Mouse (Mus musculus) heart, embryonic 15.5 days (tissue): ENCODE results near the gene Cdkl5. TPM values are rescaled to one million over a fixed set of nuclear protein-coding genes. Genes with fewer than 3 reads are reported as not detected.

Experiments used
- ATAC-seq: fragments of 200-750 bp; cut with Nextera tagmentation; replicated peaks from 2 replicates; pipeline ENCODE4 v1.8.0; 2017; ENCODE audit warnings: low read depth, moderate TSS enrichment; ENCODE audit not compliant: insufficient number of reproducible peaks, insufficient read depth, low FRiP score
- H3K27ac ChIP-seq: fragments of 300-500 bp; sonication (generic); 2 replicates; pipeline ENCODE4 v1.5.1; 2015; ENCODE audit warnings: mild to moderate bottlenecking, inconsistent platforms
- H3K27me3 ChIP-seq: fragments of 300-500 bp; sonication (generic); 2 replicates; pipeline ENCODE4 v1.6.1; 2015; ENCODE audit warnings: inconsistent platforms
- H3K36me3 ChIP-seq: fragments of 300-500 bp; sonication (generic); 2 replicates; pipeline ENCODE4 v1.6.1; 2015; ENCODE audit warnings: mild to moderate bottlenecking, inconsistent platforms
- H3K4me1 ChIP-seq: fragments of 300-500 bp; sonication (generic); replicated peaks from 2 replicates; pipeline ENCODE4 v1.6.1; 2015; ENCODE audit warnings: inconsistent platforms
- H3K4me2 ChIP-seq: fragments of 300-500 bp; sonication (generic); 2 replicates; pipeline ENCODE4 v1.6.1; 2015; ENCODE audit warnings: inconsistent platforms, mild to moderate bottlenecking, moderate library complexity
- H3K4me3 ChIP-seq: fragments of 300-500 bp; sonication (generic); 2 replicates; pipeline ENCODE4 v1.5.1; 2015; ENCODE audit warnings: mild to moderate bottlenecking, inconsistent platforms
- H3K9ac ChIP-seq: fragments of 300-500 bp; sonication (generic); 2 replicates; pipeline ENCODE4 v1.6.1; 2015; ENCODE audit warnings: mild to moderate bottlenecking, inconsistent platforms
- H3K9me3 ChIP-seq: fragments of 300-500 bp; sonication (generic); replicated peaks from 2 replicates; pipeline ENCODE4 v1.6.1; 2016; ENCODE audit warnings: inconsistent platforms
- WGBS: fragments of 180-500 bp; shearing (Covaris S2); methylation state at CpG from one replicate; pipeline ENCODE4 v1.1.7; 2015; ENCODE audit warnings: mixed read lengths; 5-methylcytosine and 5-hydroxymethylcytosine counted together
- polyA plus RNA-seq: library from polyadenylated mRNA; unstranded; fragments of >200 nt; fragmentation: Nextera tagmentation; extraction: Ambion mirVana; gene quantifications from 2 replicates; pipeline ENCODE4 v1.2.1, GENCODE M21; 2015

Gene Cdkl5
- polyA plus RNA-seq, 1 experiment from 2014 or later, result 2.2 TPM

GRCm38 (mm10) chrX:160906477-160906876 lies 88.0 kb downstream of the Cdkl5 start:
- H3K4me2 ChIP-seq, result no peak overlapping the region
- H3K27ac ChIP-seq, result no peak overlapping the region
- H3K9me3 ChIP-seq, result no peaks in the 10 kb centered on the region
- H3K27me3 ChIP-seq, result no peaks in the 10 kb centered on the region
- no peak for ATAC-seq
- no peak overlapping the region for H3K4me3 ChIP-seq
- no peaks in the 10 kb centered on the region for H3K4me1 ChIP-seq
- 43% methylated on average over 4 of the region's 4 CpGs for WGBS
- H3K9ac ChIP-seq, result no peak overlapping the region
- no peaks in the 10 kb centered on the region for H3K36me3 ChIP-seq

- 68% methylated on average over 4 of the region's 4 CpGs for WGBS
- Histone ChIP-seq H3K9ac (no peak overlapping the region), H3K27me3 (no peaks in the 10 kb centered on the region)
Measured at GRCm38 (mm10) chrX:160905913-160906312, 88.6 kb downstream of the Cdkl5 start.

GRCm38 (mm10) chrX:160905041-160905678 lies 89.3 kb downstream of the Cdkl5 start:
- Histone ChIP-seq H3K4me2 (no peak overlapping the region), H3K27ac (no peak overlapping the region), H3K4me1 (no peaks in the 10 kb centered on the region), H3K9ac (no peak overlapping the region), H3K4me3 (no peak overlapping the region), H3K9me3 (no peaks in the 10 kb centered on the region), H3K27me3 (no peaks in the 10 kb centered on the region), H3K36me3 (no peaks in the 10 kb centered on the region)
- WGBS, result 41% methylated on average over 2 of the region's 2 CpGs
- no peak for ATAC-seq

More at GRCm38 (mm10) chrX:160905913-160906312, 88.6 kb downstream of the Cdkl5 start:
- Histone ChIP-seq H3K4me2 (no peak overlapping the region), H3K9me3 (no peaks in the 10 kb centered on the region), H3K4me3 (no peak overlapping the region), H3K36me3 (no peaks in the 10 kb centered on the region), H3K27ac (no peak overlapping the region), H3K4me1 (no peaks in the 10 kb centered on the region)
- ATAC-seq, result no peak

GRCm38 (mm10) chrX:160901118-160901517 lies 93.4 kb downstream of the Cdkl5 start:
- H3K9ac ChIP-seq, result no peak overlapping the region
- H3K4me2 ChIP-seq, result no peak overlapping the region
- H3K4me3 ChIP-seq, result no peak overlapping the region
- no peaks in the 10 kb centered on the region for H3K36me3 ChIP-seq
- H3K9me3 ChIP-seq, result no peaks in the 10 kb centered on the region
- ATAC-seq, result no peak
- no peaks in the 10 kb centered on the region for H3K4me1 ChIP-seq
- no peak overlapping the region for H3K27ac ChIP-seq
- H3K27me3 ChIP-seq, result no peaks in the 10 kb centered on the region
- WGBS, result 73% methylated on average over 2 of the region's 2 CpGs

- ATAC-seq, result no peak
- H3K4me3 ChIP-seq, result no peak overlapping the region
- H3K9me3 ChIP-seq, result no peaks in the 10 kb centered on the region
- H3K4me2 ChIP-seq, result no peak overlapping the region
- WGBS, result 35% methylated on average over 1 of the region's 1 CpGs
- H3K4me1 ChIP-seq, result no peaks in the 10 kb centered on the region
- H3K36me3 ChIP-seq, result no peaks in the 10 kb centered on the region
- H3K9ac ChIP-seq, result no peak overlapping the region
- no peak overlapping the region for H3K27ac ChIP-seq
- no peaks in the 10 kb centered on the region for H3K27me3 ChIP-seq
Measured at GRCm38 (mm10) chrX:160892077-160892476, 102.4 kb downstream of the Cdkl5 start.

GRCm38 (mm10) chrX:160886301-160886700 lies 108.2 kb downstream of the Cdkl5 start:
- Histone ChIP-seq H3K27ac (no peak overlapping the region), H3K4me1 (no peaks in the 10 kb centered on the region), H3K9ac (no peak overlapping the region), H3K27me3 (no peaks in the 10 kb centered on the region), H3K4me3 (no peak overlapping the region), H3K4me2 (no peak overlapping the region), H3K36me3 (no peaks in the 10 kb centered on the region), H3K9me3 (no peaks in the 10 kb centered on the region)
- 67% methylated on average over 2 of the region's 2 CpGs for WGBS
- ATAC-seq, result no peak

GRCm38 (mm10) chrX:160866576-160866975 lies 127.9 kb downstream of the Cdkl5 start:
- Histone ChIP-seq H3K9me3 (no peaks in the 10 kb centered on the region), H3K36me3 (no peaks in the 10 kb centered on the region), H3K4me3 (no peak overlapping the region), H3K27me3 (no peaks in the 10 kb centered on the region), H3K9ac (no peak overlapping the region), H3K4me1 (no peaks in the 10 kb centered on the region), H3K4me2 (no peak overlapping the region), H3K27ac (no peak overlapping the region)
- ATAC-seq, result no peak
- WGBS, result 93% methylated on average over 4 of the region's 4 CpGs

GRCm38 (mm10) chrX:160865022-160865421 lies 129.5 kb downstream of the Cdkl5 start:
- H3K27me3 ChIP-seq, result no peaks in the 10 kb centered on the region
- no peak overlapping the region for H3K4me3 ChIP-seq
- no peak overlapping the region for H3K4me2 ChIP-seq
- WGBS, result 76% methylated on average over 4 of the region's 4 CpGs
- ATAC-seq, result no peak
- no peak overlapping the region for H3K9ac ChIP-seq
- no peaks in the 10 kb centered on the region for H3K36me3 ChIP-seq
- H3K4me1 ChIP-seq, result no peaks in the 10 kb centered on the region
- no peak overlapping the region for H3K27ac ChIP-seq
- H3K9me3 ChIP-seq, result no peaks in the 10 kb centered on the region

- no peak for ATAC-seq
- H3K9ac ChIP-seq, result no peak overlapping the region
- H3K4me1 ChIP-seq, result no peaks in the 10 kb centered on the region
- no peak overlapping the region for H3K4me3 ChIP-seq
- no peaks in the 10 kb centered on the region for H3K36me3 ChIP-seq
- 76% methylated on average over 4 of the region's 4 CpGs for WGBS
- no peaks in the 10 kb centered on the region for H3K9me3 ChIP-seq
- no peak overlapping the region for H3K27ac ChIP-seq
- no peaks in the 10 kb centered on the region for H3K27me3 ChIP-seq
- H3K4me2 ChIP-seq, result no peak overlapping the region
Measured at GRCm38 (mm10) chrX:160863689-160864383, 130.7 kb downstream of the Cdkl5 start.

- no peak overlapping the region for H3K4me2 ChIP-seq
- no peaks in the 10 kb centered on the region for H3K9me3 ChIP-seq
- H3K27me3 ChIP-seq, result 0 out of 2 replicates have a peak, but pooled peaks cover 3% of the 10 kb centered on the region
- H3K4me1 ChIP-seq, result no peaks in the 10 kb centered on the region
- no peak overlapping the region for H3K27ac ChIP-seq
- H3K4me3 ChIP-seq, result no peak overlapping the region
- 88% methylated on average over 7 of the region's 7 CpGs for WGBS
- H3K36me3 ChIP-seq, result no peaks in the 10 kb centered on the region
- no peak for ATAC-seq
- H3K9ac ChIP-seq, result no peak overlapping the region
Measured at GRCm38 (mm10) chrX:160808226-160808625, 186.3 kb downstream of the Cdkl5 start.

- no peaks in the 10 kb centered on the region for H3K36me3 ChIP-seq
- no peak overlapping the region for H3K4me3 ChIP-seq
- no peak overlapping the region for H3K9ac ChIP-seq
- no peak overlapping the region for H3K27ac ChIP-seq
- 65% methylated on average over 4 of the region's 4 CpGs for WGBS
- no peaks in the 10 kb centered on the region for H3K9me3 ChIP-seq
- no peak overlapping the region for H3K4me2 ChIP-seq
- no peaks in the 10 kb centered on the region for H3K27me3 ChIP-seq
- no peak for ATAC-seq
- H3K4me1 ChIP-seq, result no peaks in the 10 kb centered on the region
Measured at GRCm38 (mm10) chrX:160804409-160805150, 189.9 kb downstream of the Cdkl5 start.
